Mouse (Mus musculus) embryonic facial prominence, embryonic 13.5 days (tissue): ENCODE measurements around the gene Vsig2. TPM values are rescaled to one million over a fixed set of nuclear protein-coding genes. Genes with fewer than 3 reads are reported as not detected.

Source experiments
- ATAC-seq: fragments of 200-750 bp; cut with Nextera tagmentation; 2 replicates; pipeline ENCODE4 v1.8.0; 2017; ENCODE audit warnings: low read depth; ENCODE audit not compliant: insufficient number of reproducible peaks, insufficient read depth, low FRiP score, low TSS enrichment
- H3K27ac ChIP-seq: fragments of 300-500 bp; sonication (generic); 2 replicates; pipeline ENCODE4 v1.5.1; 2015; ENCODE audit warnings: moderate library complexity, mild to moderate bottlenecking, inconsistent platforms
- H3K27me3 ChIP-seq: fragments of 300-500 bp; sonication (generic); 2 replicates; pipeline ENCODE4 v1.6.1; 2015; ENCODE audit warnings: mild to moderate bottlenecking, inconsistent platforms
- H3K36me3 ChIP-seq: fragments of 300-500 bp; sonication (generic); 2 replicates; pipeline ENCODE4 v1.6.1; 2015; ENCODE audit warnings: mild to moderate bottlenecking, inconsistent platforms
- H3K4me1 ChIP-seq: fragments of 300-500 bp; sonication (generic); 2 replicates; pipeline ENCODE4 v1.6.1; 2015; ENCODE audit warnings: inconsistent platforms
- H3K4me2 ChIP-seq: fragments of 300-500 bp; sonication (generic); 2 replicates; pipeline ENCODE4 v1.6.1; 2015; ENCODE audit warnings: moderate library complexity, mild to moderate bottlenecking, inconsistent platforms
- H3K4me3 ChIP-seq: fragments of 300-500 bp; sonication (generic); 2 replicates; pipeline ENCODE4 v1.5.1; 2015; ENCODE audit warnings: mild to moderate bottlenecking, inconsistent platforms
- H3K9ac ChIP-seq: fragments of 300-500 bp; sonication (generic); 2 replicates; pipeline ENCODE4 v1.6.1; 2015; ENCODE audit warnings: mild to moderate bottlenecking, inconsistent platforms
- H3K9me3 ChIP-seq: fragments of 300-500 bp; sonication (generic); 2 replicates; pipeline ENCODE4 v1.6.1; 2016; ENCODE audit warnings: inconsistent platforms
- WGBS: fragments of 180-500 bp; shearing (Covaris S2); methylation state at CpG from one replicate; pipeline ENCODE4 v1.1.7; 2015; ENCODE audit warnings: mixed read lengths; 5-methylcytosine and 5-hydroxymethylcytosine counted together
- polyA plus RNA-seq: library from polyadenylated mRNA; unstranded; fragments of >200 nt; fragmentation: Nextera tagmentation; extraction: Ambion mirVana; gene quantifications from 2 replicates; pipeline ENCODE4 v1.2.1, GENCODE M21; 2015

Vsig2 gene
- polyA plus RNA-seq, 1 experiment from 2014 or later: 1.5 TPM

DNA sequence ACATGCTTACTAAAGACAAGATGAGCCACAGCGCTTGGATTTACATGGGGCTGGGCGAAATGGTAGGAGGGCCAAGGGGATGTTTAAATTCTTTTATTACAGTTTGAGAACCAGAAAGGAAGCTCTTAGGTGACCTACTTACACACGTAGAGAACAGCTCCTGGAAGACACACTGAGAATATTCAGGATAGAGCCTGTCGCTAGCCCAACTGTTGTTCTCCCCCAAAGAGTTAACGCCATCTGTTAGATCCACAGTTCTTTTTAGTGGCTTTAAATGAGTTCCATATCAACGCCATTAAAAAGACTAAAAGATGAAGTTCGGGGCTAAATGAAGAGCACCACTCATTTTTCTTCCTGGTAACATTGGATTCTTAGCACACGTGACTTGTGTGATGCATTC lies 20.1 kb upstream of the Vsig2 start:
- Histone ChIP-seq H3K4me1 (peaks cover 8% of the 10 kb centered on the region; the same call in 1 of the 2 replicates), H3K4me3 (no peak overlapping the region), H3K27ac (no peak overlapping the region), H3K27me3 (no peaks in the 10 kb centered on the region), H3K4me2 (no peak overlapping the region), H3K9ac (no peak overlapping the region), H3K9me3 (no peaks in the 10 kb centered on the region), H3K36me3 (peaks cover 37% of the 10 kb centered on the region)
- 90% methylated on average over 8 of the region's 8 CpGs for WGBS
- no peak for ATAC-seq

DNA sequence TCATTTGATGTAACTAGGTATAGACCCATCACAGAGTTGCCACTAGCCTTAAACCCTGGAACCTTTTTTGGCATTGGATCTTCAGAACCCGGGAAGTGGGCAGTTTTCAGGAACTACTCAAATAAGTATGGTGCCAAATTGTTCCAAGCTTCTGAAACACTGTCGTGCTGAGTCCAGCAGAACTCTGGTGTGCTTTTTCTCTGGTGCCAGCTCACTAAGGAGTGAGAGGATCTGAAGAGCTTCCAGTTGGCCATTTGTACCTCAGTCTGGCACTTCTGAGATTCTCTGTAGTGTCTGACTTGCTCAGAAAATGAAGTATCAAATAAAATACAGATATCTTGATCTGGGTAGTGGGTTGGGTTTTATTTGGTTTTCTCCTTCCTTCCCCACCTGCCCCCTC lies 19.1 kb upstream of the Vsig2 start:
- 89% methylated on average over 2 of the region's 2 CpGs for WGBS
- Histone ChIP-seq H3K4me2 (no peak overlapping the region), H3K36me3 (peaks cover 44% of the 10 kb centered on the region)

DNA sequence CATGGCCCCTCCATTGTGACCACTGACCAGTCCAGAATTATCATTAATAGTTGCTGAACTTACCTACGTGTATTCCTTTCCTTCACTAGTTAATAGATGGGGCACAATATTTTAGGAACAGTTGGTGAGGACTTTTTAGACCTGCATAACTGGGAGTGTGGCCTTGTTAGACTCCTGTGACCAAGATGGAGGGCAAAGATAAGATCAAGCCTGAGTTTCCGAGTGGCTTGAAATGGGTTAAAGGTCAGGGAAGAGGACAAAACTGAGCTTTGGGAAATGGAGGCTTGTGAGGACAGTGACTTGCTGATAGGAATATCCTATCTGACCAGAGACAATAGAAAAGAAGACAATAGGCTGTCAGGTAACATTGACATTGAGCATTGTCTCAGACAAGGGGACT lies 13.6 kb upstream of the Vsig2 start:
- no peak for ATAC-seq
- WGBS: 75% methylated on average over 2 of the region's 2 CpGs
- H3K9me3 ChIP-seq: no peaks in the 10 kb centered on the region; the same call in 1 of the 2 replicates
- no peak overlapping the region for H3K9ac ChIP-seq
- H3K36me3 ChIP-seq: peaks cover 41% of the 10 kb centered on the region
- peaks cover 52% of the 10 kb centered on the region for H3K27me3 ChIP-seq
- no peak overlapping the region for H3K4me3 ChIP-seq
- no peak overlapping the region for H3K27ac ChIP-seq
- no peak overlapping the region for H3K4me2 ChIP-seq
- peaks cover 30% of the 10 kb centered on the region for H3K4me1 ChIP-seq

More for the DNA sequence above, 19.1 kb upstream of the Vsig2 start:
- H3K4me1 ChIP-seq: peaks cover 8% of the 10 kb centered on the region; the same call in 1 of the 2 replicates
- H3K9ac ChIP-seq: no peak overlapping the region
- H3K9me3 ChIP-seq: no peaks in the 10 kb centered on the region
- ATAC-seq: no peak
- no peak overlapping the region for H3K27ac ChIP-seq
- no peak overlapping the region for H3K4me3 ChIP-seq
- H3K27me3 ChIP-seq: no peaks in the 10 kb centered on the region

DNA sequence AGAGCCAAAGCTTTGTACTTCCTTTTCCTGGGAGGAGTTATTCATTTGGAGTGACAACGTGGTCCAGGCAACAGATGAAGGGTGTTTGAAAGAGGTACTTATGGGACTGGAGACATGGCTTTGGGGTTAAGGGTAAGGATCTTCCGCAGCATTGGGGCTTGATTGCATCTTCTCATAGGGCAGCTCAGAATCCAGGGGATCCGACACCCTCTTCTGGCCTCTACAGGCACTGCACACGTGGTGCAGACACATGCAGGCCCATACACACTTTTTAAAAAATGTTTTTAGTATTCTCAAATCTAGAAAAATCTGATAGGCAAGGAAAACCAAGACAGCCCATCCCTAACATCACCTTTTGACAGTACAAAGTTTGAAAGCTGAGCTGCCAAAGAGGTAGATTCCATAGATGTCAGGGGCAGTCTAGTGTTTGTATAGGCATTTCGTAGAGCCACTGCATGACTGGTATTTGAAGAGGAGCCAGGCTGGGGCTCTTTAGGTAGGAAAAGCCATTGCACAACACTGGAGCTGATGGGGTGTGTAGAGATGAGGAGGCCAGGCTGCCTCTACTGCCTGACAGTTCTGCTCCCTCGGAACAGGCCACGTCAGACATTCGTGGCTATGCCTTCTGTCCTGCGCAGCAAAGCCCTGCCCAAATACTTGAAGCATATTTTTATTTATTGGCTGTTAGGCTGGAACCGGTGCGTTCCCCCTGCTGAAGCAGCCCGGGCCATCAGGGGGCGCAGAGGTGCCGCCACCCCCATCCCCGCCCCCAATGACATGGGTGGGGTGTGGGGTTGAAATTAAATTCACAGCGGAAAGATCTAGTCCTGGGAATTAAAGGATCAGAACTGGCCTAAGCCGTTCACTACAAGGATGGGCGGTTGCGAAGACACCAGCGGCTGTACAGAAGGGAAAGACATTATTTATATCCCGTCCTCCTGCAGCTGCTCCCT lies 12.3 kb upstream of the Vsig2 start:
- 28% methylated on average over 21 of the region's 21 CpGs for WGBS
- H3K4me2 ChIP-seq: peak overlapping the region; percentile 38; the same call in 1 of the 2 replicates
- no peak for ATAC-seq

DNA sequence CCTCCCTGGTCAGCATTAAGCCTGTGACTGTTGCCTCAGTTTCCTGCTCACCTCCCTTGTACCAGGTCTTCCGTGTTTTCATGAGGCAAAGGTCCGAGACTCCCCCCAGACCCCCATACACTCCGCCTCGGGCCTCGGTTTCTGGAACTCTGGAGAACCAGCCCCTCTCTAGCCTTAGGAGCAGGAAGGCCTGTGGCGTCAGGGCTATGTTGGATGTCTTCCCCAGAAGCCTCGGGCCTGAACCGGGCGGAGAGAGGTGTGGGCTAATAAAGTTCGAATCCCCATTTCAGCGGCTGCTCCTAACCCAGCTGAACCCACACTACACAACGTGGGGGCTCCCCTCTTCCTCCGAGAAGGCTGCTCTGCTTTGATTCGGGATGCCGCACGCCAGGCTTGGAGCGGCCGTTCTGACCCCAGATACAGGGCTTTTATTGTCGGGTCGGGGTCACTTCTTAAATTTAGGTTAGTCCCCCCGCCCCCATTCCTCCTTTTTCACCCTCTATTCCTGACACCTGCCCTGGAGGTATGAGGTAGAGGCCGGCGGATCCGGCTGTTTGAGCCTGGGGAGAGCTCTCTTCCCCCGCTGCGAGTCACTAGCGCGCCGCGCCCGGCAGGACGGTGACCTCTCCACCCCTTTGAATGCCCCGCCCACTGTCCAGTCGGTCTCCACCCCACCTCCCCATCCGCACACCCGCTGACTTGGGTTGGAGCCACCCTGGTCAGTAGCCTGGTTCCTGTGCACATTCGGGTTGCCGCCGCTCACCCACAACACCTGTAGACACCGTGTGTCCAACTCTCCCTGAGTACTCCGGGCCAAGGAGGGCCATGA lies 11.4 kb upstream of the Vsig2 start, which contains the start of gene Esam:
Esam (plus strand) TSS at position 683 of the 829 bp plus-strand sequence.
- H3K27me3 ChIP-seq: peaks cover 68% of the 10 kb centered on the region
- peaks cover 35% of the 10 kb centered on the region for H3K4me1 ChIP-seq
- no peaks in the 10 kb centered on the region; the same call in 1 of the 2 replicates for H3K9me3 ChIP-seq
- H3K9ac ChIP-seq: peak within 1 kb of the TSS; percentile 27; the same call in 1 of the 2 replicates
- peak within 1 kb of the TSS; percentile 66 for H3K4me2 ChIP-seq
- H3K4me3 ChIP-seq: peak within 1 kb of the TSS; percentile 16
- ATAC-seq: no peak
- peaks cover 30% of the 10 kb centered on the region for H3K36me3 ChIP-seq
- WGBS: 4% methylated on average over 41 of the region's 41 CpGs
- no peak within 1 kb of the TSS for H3K27ac ChIP-seq

More for the DNA sequence above, 12.3 kb upstream of the Vsig2 start:
- H3K9ac ChIP-seq: no peak overlapping the region
- H3K36me3 ChIP-seq: peaks cover 32% of the 10 kb centered on the region
- H3K4me3 ChIP-seq: peak overlapping the region; percentile 16; the same call in 1 of the 2 replicates
- H3K4me1 ChIP-seq: peaks cover 35% of the 10 kb centered on the region
- H3K27ac ChIP-seq: no peak overlapping the region
- H3K9me3 ChIP-seq: no peaks in the 10 kb centered on the region; the same call in 1 of the 2 replicates
- H3K27me3 ChIP-seq: peaks cover 64% of the 10 kb centered on the region

DNA sequence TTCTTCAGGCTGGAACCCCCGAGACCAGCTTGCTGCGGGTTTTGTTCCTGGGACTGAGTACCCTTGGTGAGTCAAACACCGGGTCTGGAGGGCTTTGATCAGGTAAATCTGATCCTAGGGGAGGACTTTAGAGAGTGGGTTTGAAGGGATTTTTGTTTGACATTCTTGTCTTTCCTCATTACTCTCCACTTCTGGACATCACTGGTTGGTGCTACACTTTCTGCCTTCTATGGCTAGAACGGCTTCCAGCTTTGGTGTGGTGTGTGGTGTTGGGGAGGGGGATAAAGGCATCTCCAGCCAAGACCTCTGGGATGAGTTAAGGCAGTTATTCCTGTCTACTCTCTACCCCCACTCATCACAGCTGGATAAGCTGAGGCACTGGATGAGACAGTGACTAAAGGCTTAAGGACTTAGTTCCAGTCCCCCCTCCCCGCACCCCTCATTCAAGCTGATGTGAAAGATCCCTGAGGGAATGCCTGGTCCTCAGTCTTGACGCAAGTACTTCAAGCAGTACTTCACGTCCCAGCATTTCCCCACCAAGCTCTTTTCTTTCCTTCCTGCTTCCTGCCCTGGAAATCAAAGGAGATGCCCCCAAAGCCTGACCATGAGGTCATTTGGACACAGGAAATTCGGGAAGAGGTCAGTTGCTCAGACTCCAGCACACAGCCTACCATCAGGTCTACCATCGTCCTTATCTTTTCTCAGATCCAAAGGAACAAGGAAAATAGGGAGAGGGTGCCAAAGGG lies 10.7 kb upstream of the Vsig2 start:
- H3K4me2 ChIP-seq: peak overlapping the region; percentile 66
- 21% methylated on average over 9 of the region's 9 CpGs for WGBS
- H3K27me3 ChIP-seq: peaks cover 76% of the 10 kb centered on the region
- no peak for ATAC-seq
- H3K36me3 ChIP-seq: peaks cover 22% of the 10 kb centered on the region
- no peaks in the 10 kb centered on the region; the same call in 1 of the 2 replicates for H3K9me3 ChIP-seq
- H3K9ac ChIP-seq: peak overlapping the region; percentile 27; the same call in 1 of the 2 replicates
- peak overlapping the region; percentile 16 for H3K4me3 ChIP-seq
- peaks cover 35% of the 10 kb centered on the region for H3K4me1 ChIP-seq
- no peak overlapping the region for H3K27ac ChIP-seq

DNA sequence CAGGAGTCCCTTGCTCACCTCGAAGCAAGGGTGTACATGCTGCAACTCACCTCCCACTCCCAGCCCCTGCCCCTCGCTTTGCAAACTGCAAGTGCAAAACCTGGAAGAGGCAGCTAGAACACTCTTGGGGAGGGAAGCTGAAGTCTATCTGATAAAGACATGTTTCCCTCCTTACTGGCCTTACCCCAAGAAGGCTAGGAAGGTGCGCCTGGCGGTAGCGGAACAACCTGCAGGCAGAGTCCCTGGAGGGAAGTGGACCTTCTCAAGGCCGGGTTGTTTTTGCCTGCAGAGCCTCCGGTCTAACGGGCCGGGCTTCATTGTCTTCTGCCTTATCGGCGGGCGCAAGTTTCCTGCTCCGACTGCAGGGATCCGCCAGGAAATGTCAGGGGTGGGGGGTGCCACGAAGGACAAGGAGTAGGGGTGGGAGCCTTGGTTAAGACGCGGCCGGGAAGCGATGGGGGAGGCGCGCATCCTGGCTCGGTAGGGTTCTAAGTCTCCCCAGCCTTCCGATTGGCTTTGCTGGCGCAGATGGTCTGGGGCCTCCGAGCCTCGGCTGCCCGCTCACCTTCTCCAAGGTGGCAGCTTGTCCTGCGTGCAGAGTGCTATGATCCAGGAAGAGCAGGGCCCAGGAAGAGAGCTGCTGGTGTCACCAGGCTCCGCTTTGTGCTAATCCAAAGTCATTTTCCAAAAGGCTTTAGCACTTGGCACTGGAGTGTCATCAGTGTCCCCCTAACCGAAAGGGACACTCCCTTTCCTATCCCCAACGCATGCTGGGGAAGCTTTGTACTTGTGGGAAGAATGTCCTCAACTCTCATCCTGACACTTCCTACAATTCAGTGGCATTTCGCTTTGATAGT lies 8.8 kb upstream of the Vsig2 start:
- ATAC-seq: no peak; the same call in 1 of the 2 replicates
- Histone ChIP-seq H3K36me3 (peaks cover 10% of the 10 kb centered on the region; the same call in 1 of the 2 replicates), H3K9me3 (no peaks in the 10 kb centered on the region; the same call in 1 of the 2 replicates), H3K4me2 (peak overlapping the region; percentile 66), H3K4me1 (peaks cover 35% of the 10 kb centered on the region), H3K4me3 (peak overlapping the region; percentile 39), H3K27ac (peak overlapping the region; percentile 48), H3K9ac (peak overlapping the region; percentile 62), H3K27me3 (peaks cover 77% of the 10 kb centered on the region)
- WGBS: 2% methylated on average over 32 of the region's 32 CpGs

DNA sequence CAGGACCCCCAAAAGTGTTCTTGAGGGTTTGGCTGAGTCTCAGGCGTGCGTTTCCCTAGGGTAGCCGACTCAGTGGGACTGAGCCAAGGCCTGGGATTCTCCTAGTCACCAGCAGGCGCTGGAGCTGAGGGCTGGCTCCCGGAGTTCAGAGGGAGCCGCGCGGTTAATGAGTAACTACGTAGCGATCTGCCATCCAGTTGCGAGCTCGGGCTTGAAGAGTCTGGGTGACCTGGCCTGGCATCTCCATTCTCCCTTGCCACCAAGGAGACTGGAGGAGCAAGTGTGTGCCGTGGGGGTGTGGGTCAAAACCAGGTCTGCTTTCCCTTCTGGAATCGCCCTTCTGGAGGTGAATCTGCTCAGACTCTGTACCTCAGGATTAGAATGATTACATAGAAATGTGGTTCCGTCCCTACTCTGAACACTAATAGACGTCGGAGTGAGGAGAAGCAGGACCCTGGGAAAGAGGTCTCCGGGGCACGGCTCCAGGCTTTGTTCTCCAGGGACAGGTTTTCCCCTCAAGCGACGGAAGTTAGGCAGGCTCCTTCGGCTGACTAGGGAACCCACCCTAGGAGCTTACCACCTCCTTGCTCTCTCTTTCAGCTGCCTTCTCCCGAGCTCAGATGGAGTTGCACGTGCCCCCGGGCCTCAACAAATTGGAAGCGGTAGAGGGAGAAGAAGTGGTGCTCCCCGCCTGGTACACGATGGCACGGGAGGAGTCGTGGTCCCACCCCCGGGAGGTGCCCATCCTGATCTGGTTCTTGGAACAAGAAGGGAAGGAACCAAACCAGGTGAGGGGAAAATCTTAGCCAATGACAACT lies 8.0 kb upstream of the Vsig2 start:
- H3K36me3 ChIP-seq: 0 out of 2 replicates have a peak, but pooled peaks cover 3% of the 10 kb centered on the region
- H3K27ac ChIP-seq: 0 out of 2 replicates have a peak overlapping the region, but pooled peaks have one; percentile 22
- peak overlapping the region; percentile 62 for H3K9ac ChIP-seq
- H3K4me3 ChIP-seq: peak overlapping the region; percentile 39
- 2% methylated on average over 31 of the region's 31 CpGs for WGBS
- no peaks in the 10 kb centered on the region; the same call in 1 of the 2 replicates for H3K9me3 ChIP-seq
- H3K27me3 ChIP-seq: peaks cover 69% of the 10 kb centered on the region
- peak; percentile 29 for ATAC-seq
- peak overlapping the region; percentile 66 for H3K4me2 ChIP-seq
- peaks cover 35% of the 10 kb centered on the region for H3K4me1 ChIP-seq

DNA sequence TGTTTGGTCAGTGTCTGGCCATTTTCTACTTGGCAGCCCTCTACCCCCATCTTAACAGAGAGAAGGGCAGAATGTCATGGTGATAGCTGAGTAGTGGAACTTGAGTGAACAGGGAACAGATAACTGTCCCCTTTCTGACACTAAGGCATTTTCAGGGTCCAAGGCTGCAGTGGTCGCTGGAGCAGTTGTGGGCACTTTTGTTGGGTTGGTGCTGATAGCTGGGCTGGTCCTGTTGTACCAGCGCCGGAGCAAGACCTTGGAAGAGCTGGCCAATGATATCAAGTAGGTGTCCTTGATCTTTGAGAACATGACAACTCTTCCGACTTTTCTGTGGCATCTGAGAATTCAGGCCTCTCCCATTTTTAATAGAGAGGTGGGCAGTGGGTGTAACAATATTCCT lies 2.2 kb upstream of the Vsig2 start:
- 84% methylated on average over 4 of the region's 4 CpGs for WGBS
- Histone ChIP-seq H3K27ac (no peak overlapping the region), H3K27me3 (peaks cover 18% of the 10 kb centered on the region)

More for the DNA sequence above, 2.2 kb upstream of the Vsig2 start:
- Histone ChIP-seq H3K36me3 (no peaks in the 10 kb centered on the region), H3K4me3 (no peak overlapping the region), H3K4me1 (peaks cover 7% of the 10 kb centered on the region), H3K4me2 (no peak overlapping the region), H3K9me3 (no peaks in the 10 kb centered on the region), H3K9ac (no peak overlapping the region)
- ATAC-seq: no peak
